Mouse (Mus musculus) 3134 (cell line): Measurements from ENCODE around the gene Vegfb.
"Not testable (repeated sequence)": the region's sequence is repeated elsewhere in the genome, so short reads cannot be mapped to it uniquely, and the experiment has no call there.

Experiments used
- DNase-seq: peaks from one replicate; pipeline ENCODE4 v3.0.0-alpha.2; 2011; ENCODE audit warnings: low spot score; ENCODE audit not compliant: insufficient read length; ENCODE audit errors: extremely low read depth

Vegfb gene

DNA sequence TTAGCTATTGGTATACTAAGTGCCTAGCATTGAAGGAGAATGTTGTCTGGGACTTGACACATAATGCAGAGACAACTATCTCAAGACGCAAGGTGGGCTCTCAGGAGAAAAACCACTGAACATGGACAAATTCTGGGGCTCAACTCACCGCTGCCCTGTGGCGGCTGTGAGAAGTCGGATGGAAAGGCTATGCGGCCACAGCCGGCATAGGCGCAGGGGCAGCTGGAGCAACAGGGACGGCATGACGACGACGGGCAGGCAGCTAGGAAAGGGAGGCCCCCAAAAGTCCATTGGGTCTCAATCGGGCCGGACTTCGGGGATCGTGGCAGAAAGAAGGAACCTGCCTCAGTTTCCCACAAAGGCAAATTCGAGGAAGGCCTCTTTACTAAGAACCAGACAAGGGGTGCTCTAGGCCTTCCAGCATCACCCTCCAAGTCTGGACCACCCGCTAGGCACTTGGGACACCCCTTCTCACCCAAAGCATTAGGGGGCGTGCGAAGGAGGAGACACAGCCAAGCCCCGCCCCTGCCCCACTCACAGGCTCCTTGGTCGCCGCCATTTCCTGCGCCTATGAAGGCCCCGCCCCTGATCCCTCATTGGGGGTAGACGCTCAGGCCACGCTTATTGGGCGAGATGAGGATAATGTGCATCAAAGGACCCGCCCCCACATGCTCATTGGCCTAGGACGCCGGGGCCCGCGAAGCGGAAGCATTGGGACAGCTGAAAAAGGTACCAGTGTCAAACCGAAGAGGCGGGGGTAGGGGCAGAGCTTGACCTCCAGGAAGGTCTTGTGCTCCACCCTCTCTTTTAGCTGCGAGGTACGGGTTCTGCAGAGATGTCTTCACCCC is 4.8 kb upstream of the Vegfb start, which contains the start of gene Dnajc4:
TSS of gene Dnajc4 (minus strand) at position 562 of the 848 bp plus-strand sequence.
- DNase-seq: peak; percentile 89

GRCm38 (mm10) chr19:6991166-6991565 is 3.7 kb upstream of the Vegfb start:
- not testable (repeated sequence) for DNase-seq

DNA sequence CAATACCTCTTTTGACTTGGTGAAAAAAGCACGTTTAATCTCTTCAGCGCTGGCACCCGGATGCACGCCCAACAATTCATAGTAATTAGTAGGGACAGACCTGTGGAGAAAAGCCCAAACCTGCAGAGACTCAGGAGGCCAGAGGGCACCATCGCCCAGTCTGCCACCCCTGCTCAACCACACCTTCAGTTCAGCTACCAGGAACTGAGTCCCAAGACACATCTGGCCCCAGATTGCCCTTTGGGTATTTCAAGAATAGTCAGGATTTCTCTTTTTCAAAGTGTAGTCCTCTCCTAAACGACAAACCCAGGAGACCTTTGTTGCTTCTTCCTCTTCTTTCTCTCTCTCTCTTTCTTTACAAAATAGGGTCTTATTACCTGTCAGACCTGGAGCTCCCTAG is 3.3 kb upstream of the Vegfb start:
- DNase-seq: no peak

GRCm38 (mm10) chr19:6989251-6989650 is 1.8 kb upstream of the Vegfb start:
- DNase-seq: no peak

- DNase-seq: no peak
Observed at GRCm38 (mm10) chr19:6987904-6988285, 444 bp upstream of the Vegfb start.

GRCm38 (mm10) chr19:6985951-6986708 is 1.3 kb downstream of the Vegfb start:
- no peak for DNase-seq

- no peak for DNase-seq
Observed at GRCm38 (mm10) chr19:6985300-6985699, 2.2 kb downstream of the Vegfb start.

- no peak for DNase-seq
Observed at GRCm38 (mm10) chr19:6983621-6984020, 3.8 kb downstream of the Vegfb start.

GRCm38 (mm10) chr19:6981465-6981864 is 6.0 kb downstream of the Vegfb start:
- DNase-seq: no peak

DNA sequence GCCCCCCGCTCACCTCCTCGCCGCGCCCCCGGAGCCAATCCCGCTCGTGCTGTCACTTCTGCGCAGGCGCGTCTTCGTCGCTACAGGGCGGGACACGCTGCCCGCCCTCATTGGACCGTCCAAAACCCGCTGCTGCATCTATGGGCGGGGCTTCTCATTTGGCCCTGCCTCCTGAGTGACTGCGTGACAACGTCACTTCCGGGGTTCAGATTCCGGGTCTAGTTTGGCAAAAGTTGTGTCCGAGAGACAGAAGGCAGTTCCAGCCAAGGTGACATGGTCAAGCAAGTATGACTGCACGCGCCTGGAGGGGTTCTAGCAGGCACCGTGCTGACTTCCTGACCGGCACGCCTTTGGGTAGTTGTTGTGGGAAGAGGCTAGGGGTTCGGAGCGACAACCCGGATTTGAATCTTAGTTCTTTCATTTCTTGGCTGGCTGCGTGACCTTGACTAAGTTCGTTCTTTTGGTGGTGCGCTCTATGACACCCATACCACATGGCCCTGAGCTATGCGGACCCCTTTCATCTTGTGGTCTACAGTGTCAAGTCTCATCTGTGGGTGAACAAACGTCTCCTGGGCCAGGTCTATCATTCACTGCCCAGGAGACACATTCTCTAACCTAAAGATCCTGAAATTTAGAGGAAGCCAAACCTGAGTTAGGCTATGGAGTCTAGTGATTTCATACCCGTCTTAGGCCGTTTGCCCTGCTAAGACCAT is 6.9 kb downstream of the Vegfb start, which contains the start of gene Fkbp2:
TSS of gene Fkbp2 (minus strand) at position 121 of the 713 bp plus-strand sequence.
- DNase-seq: peak; percentile 94

GRCm38 (mm10) chr19:6979486-6980380 is 7.7 kb downstream of the Vegfb start:
- DNase-seq: peak; percentile 97

DNA sequence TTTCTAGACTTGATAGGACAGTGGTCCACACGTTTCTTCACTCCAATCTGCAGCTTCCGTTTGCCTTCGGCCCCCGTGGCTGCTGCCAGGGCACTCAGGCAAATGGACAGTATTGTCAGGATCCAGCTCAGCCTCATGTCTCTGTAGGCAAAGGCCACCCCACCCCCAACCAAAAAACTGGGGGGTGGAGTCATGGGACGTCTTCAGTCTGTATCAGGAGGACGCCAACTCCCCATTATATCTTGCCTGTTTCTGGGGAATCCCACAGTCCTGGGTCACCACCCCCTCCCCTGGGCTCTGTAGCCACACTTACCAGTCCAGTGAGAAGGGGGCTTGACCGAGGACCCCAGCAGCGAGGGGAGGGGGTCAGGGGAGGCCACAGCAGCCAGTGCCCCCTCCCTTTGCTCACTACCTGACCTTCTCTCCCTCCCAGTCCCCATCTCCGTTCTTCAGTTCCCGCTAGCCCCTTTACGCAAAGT is 8.4 kb downstream of the Vegfb start:
- DNase-seq: peak; percentile 65

DNA sequence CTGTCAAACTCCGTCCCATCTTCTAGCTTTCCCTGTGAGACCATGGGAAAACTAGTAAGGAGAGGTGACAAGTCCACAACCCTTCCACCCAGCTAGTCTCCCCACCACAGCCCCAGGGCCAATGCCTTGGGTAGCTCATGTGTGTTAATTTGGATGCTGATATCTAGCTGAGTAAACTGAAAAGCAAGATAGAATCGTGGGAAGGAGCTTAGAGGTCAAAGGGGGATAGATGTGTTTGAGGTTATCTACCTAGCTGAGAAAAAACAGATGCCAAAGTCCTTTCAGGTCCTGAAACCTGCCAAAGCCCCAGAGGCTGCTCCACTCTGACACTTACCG is 8.8 kb downstream of the Vegfb start:
- no peak for DNase-seq

DNA sequence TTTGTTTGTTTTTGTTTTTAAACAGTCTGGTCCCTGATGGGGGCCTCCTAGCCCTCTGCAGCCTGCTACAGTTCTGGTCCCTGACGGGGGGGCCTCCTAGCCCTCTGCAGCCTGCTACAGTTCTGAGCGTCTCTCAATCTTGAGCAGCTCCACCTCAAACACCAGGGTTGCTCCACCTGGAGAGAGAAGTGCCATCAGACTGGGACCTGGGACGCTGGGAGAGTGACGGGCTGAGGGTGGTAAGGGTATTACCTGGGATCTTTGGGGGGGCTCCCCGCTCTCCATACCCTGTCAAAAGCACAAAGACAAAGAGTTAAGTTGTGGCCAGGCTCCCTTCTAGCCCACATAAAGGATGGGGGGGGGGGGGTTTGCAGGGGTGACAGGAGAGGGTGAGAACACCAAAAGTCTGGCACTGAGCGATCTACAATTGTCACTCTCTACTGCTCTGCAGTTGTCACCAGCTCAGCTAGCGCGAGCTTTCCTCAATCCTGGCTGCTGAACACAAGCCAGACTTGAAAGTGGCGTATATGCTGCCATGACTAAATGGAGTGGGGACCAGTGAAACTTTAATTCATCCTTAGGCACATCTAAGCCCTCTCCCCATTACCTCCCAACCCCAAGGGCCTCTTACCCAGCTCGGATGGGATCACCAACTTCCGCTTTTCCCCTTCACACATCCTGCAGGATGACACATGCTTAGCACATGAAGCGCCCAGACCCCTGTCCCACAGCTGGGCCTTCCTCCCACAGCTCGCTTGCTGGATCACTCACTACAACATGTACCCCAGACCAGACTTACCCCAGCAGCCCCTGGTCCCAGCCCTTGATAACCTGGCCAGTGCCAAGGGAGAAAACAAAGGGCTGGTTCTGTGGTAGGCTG is 9.5 kb downstream of the Vegfb start:
- no peak for DNase-seq

DNA sequence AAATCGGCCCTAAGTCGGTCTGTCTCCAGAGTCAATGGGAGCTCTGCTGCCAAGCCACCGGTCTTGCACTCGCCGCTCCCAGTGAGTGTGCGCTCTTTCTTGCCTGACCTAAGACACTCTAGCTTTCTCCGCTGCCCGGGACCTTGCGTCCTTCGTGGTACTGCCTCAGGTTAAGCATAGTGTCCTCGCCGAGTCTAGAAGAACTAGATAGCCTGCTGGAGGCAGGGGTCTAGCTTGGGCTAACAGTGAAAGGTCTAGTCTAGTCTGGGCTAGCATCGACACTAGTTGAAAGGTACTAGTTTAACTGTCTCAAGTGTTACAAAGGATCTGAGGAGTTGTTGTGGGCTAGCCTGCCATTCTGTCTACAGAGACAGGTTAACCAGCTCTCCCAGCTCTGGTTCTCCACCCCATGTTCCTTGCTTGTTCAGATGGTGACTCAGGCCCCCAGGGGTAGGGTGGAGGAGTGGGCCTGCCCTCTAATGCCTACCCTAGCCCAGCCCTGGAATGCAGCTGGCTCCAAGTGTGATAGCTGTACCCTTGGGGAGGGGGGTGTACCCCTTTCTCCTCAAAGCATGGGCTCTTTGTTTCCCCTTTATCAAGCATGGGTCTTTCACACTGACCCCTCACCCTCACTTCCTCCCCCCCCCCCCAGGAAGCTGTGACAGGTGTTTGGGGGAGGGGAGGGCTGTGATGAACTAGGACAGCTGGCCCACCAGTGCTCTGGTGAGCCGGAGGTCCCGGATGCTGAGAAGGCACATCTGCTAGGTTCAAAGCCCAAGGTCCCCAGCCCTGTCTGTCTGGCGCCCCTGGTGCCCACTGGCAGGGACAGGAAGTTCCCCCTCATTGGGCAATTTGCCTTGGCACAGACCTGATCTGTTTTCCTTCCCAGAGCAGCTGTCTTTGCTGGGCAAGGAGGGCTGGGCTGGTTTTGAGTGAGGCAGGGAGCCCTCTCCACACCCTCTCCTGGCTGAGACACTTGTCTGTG is 11.6 kb downstream of the Vegfb start, which contains the start of gene Plcb3:
TSS of gene Plcb3 (minus strand) at position 934 of the 985 bp plus-strand sequence.
- DNase-seq: peak; percentile 72

- peak; percentile 85 for DNase-seq
Observed at GRCm38 (mm10) chr19:6974211-6975205, 12.9 kb downstream of the Vegfb start, which contains the start of gene Ppp1r14b. Ppp1r14b (plus strand) TSS chr19:6974968.
